Mouse (Mus musculus): ENCODE results near the gene Fam78b. TPM values are rescaled to one million over a fixed set of nuclear protein-coding genes. Genes with fewer than 3 reads are reported as not detected.
A peak's percentile ranks its signal among the peaks of the same experiment; 100 is the strongest.

The Fam78b gene
- polyA plus RNA-seq (2012; rRNA removed) = 12.0 and 12.9 TPM in 2 replicates

- DNase-seq (ENCODE audit: low spot score) = peak; percentile 41
These were observed at the start of gene Fam78b for GRCm38 (mm10) chr1:167001174-167001843. Gene Fam78b (plus strand): TSS chr1:167001417.

GRCm38 (mm10) chr1:166964508-166964907, 36.7 kb upstream of the Fam78b start:
- DNase-seq (ENCODE audit: low spot score) = no peak

GRCm38 (mm10) chr1:166968271-166968670, 32.9 kb upstream of the Fam78b start:
- DNase-seq (ENCODE audit: low spot score) = no peak

GRCm38 (mm10) chr1:166973731-166974130, 27.5 kb upstream of the Fam78b start:
- DNase-seq (ENCODE audit: low spot score) = no peak

- DNase-seq (ENCODE audit: low spot score) = no peak
These were observed 22.6 kb upstream of the Fam78b start for GRCm38 (mm10) chr1:166978611-166979010.

- no peak for DNase-seq (ENCODE audit: low spot score)
These were observed 7.0 kb upstream of the Fam78b start for GRCm38 (mm10) chr1:166994266-166994665.

- no peak for DNase-seq (ENCODE audit: low spot score)
These were observed 5.0 kb upstream of the Fam78b start for GRCm38 (mm10) chr1:166996250-166996649.

- DNase-seq (ENCODE audit: low spot score) = no peak
These were observed 4.4 kb upstream of the Fam78b start for GRCm38 (mm10) chr1:166996811-166997210.

GRCm38 (mm10) chr1:167000529-167001173, 566 bp upstream of the Fam78b start:
- DNase-seq (ENCODE audit: low spot score) = peak; percentile 77

- DNase-seq (ENCODE audit: low spot score) = peak; percentile 25
These were observed 748 bp downstream of the Fam78b start for GRCm38 (mm10) chr1:167001844-167002485.

GRCm38 (mm10) chr1:167002486-167002850, 1.3 kb downstream of the Fam78b start:
- DNase-seq (ENCODE audit: low spot score) = peak; percentile 31

GRCm38 (mm10) chr1:167004621-167005020, 3.4 kb downstream of the Fam78b start:
- DNase-seq (ENCODE audit: low spot score) = no peak

GRCm38 (mm10) chr1:167007341-167007740, 6.1 kb downstream of the Fam78b start:
- no peak for DNase-seq (ENCODE audit: low spot score)

GRCm38 (mm10) chr1:167010190-167010589, 9.0 kb downstream of the Fam78b start:
- no peak for DNase-seq (ENCODE audit: low spot score)

- no peak for DNase-seq (ENCODE audit: low spot score)
These were observed 10.1 kb downstream of the Fam78b start for GRCm38 (mm10) chr1:167011301-167011700.

GRCm38 (mm10) chr1:167012616-167013015, 11.4 kb downstream of the Fam78b start:
- no peak for DNase-seq (ENCODE audit: low spot score)

- DNase-seq (ENCODE audit: low spot score) = no peak
These were observed 12.1 kb downstream of the Fam78b start for GRCm38 (mm10) chr1:167013234-167013864.

- no peak for DNase-seq (ENCODE audit: low spot score)
These were observed 15.1 kb downstream of the Fam78b start for GRCm38 (mm10) chr1:167016269-167016668.

- no peak for DNase-seq (ENCODE audit: low spot score)
These were observed 20.8 kb downstream of the Fam78b start for GRCm38 (mm10) chr1:167022001-167022424.

GRCm38 (mm10) chr1:167022541-167023121, 21.4 kb downstream of the Fam78b start:
- no peak for DNase-seq (ENCODE audit: low spot score)

- DNase-seq (ENCODE audit: low spot score) = no peak
These were observed 22.6 kb downstream of the Fam78b start for GRCm38 (mm10) chr1:167023794-167024193.

GRCm38 (mm10) chr1:167024961-167025360, 23.7 kb downstream of the Fam78b start:
- DNase-seq (ENCODE audit: low spot score) = no peak
